Mouse (Mus musculus): ENCODE data around the gene Birc2.

Birc2 gene

GRCm38 (mm10) chr9:7783823-7784614 lies 52.8 kb downstream of the Birc2 start:
- no peak for DNase-seq

GRCm38 (mm10) chr9:7780250-7781150 lies 56.4 kb downstream of the Birc2 start:
- no peak for DNase-seq

- no peak for DNase-seq
Observed at GRCm38 (mm10) chr9:7779786-7780185, 57.1 kb downstream of the Birc2 start.

GRCm38 (mm10) chr9:7778771-7779170 lies 58.1 kb downstream of the Birc2 start:
- DNase-seq: no peak

GRCm38 (mm10) chr9:7777652-7778051 lies 59.2 kb downstream of the Birc2 start:
- DNase-seq: no peak

GRCm38 (mm10) chr9:7776940-7777339 lies 59.9 kb downstream of the Birc2 start:
- DNase-seq: no peak

- DNase-seq: no peak
Observed at GRCm38 (mm10) chr9:7775986-7776385, 60.9 kb downstream of the Birc2 start.

- DNase-seq: no peak
Observed at GRCm38 (mm10) chr9:7775011-7775410, 61.9 kb downstream of the Birc2 start.

- DNase-seq: no peak
Observed at GRCm38 (mm10) chr9:7774538-7774937, 62.3 kb downstream of the Birc2 start.

GRCm38 (mm10) chr9:7773686-7774085 lies 63.2 kb downstream of the Birc2 start:
- DNase-seq: no peak

- no peak for DNase-seq
Observed at GRCm38 (mm10) chr9:7772773-7773454, 64.0 kb downstream of the Birc2 start.

- no peak for DNase-seq
Observed at GRCm38 (mm10) chr9:7772361-7772760, 64.5 kb downstream of the Birc2 start.

GRCm38 (mm10) chr9:7769491-7769890 lies 67.4 kb downstream of the Birc2 start:
- DNase-seq: no peak

GRCm38 (mm10) chr9:7769081-7769480 lies 67.8 kb downstream of the Birc2 start:
- no peak for DNase-seq

All from cerebellum, adult 9-10 months (tissue).